Mouse (Mus musculus) embryonic facial prominence, embryonic 13.5 days (tissue): ENCODE results near the gene Dnajb6. TPM values are rescaled to one million over a fixed set of nuclear protein-coding genes. Genes with fewer than 3 reads are reported as not detected.
A peak's percentile ranks its signal among the peaks of the same experiment; 100 is the strongest.

ENCODE experiments used
- ATAC-seq: fragments of 200-750 bp; cut with Nextera tagmentation; 2 replicates; pipeline ENCODE4 v1.8.0; 2017; ENCODE audit warnings: low read depth; ENCODE audit not compliant: insufficient number of reproducible peaks, insufficient read depth, low FRiP score, low TSS enrichment
- H3K27ac ChIP-seq: fragments of 300-500 bp; sonication (generic); 2 replicates; pipeline ENCODE4 v1.5.1; 2015; ENCODE audit warnings: moderate library complexity, mild to moderate bottlenecking, inconsistent platforms
- H3K27me3 ChIP-seq: fragments of 300-500 bp; sonication (generic); 2 replicates; pipeline ENCODE4 v1.6.1; 2015; ENCODE audit warnings: mild to moderate bottlenecking, inconsistent platforms
- H3K36me3 ChIP-seq: fragments of 300-500 bp; sonication (generic); 2 replicates; pipeline ENCODE4 v1.6.1; 2015; ENCODE audit warnings: mild to moderate bottlenecking, inconsistent platforms
- H3K4me1 ChIP-seq: fragments of 300-500 bp; sonication (generic); 2 replicates; pipeline ENCODE4 v1.6.1; 2015; ENCODE audit warnings: inconsistent platforms
- H3K4me2 ChIP-seq: fragments of 300-500 bp; sonication (generic); 2 replicates; pipeline ENCODE4 v1.6.1; 2015; ENCODE audit warnings: moderate library complexity, mild to moderate bottlenecking, inconsistent platforms
- H3K4me3 ChIP-seq: fragments of 300-500 bp; sonication (generic); 2 replicates; pipeline ENCODE4 v1.5.1; 2015; ENCODE audit warnings: mild to moderate bottlenecking, inconsistent platforms
- H3K9ac ChIP-seq: fragments of 300-500 bp; sonication (generic); 2 replicates; pipeline ENCODE4 v1.6.1; 2015; ENCODE audit warnings: mild to moderate bottlenecking, inconsistent platforms
- H3K9me3 ChIP-seq: fragments of 300-500 bp; sonication (generic); 2 replicates; pipeline ENCODE4 v1.6.1; 2016; ENCODE audit warnings: inconsistent platforms
- WGBS: fragments of 180-500 bp; shearing (Covaris S2); methylation state at CpG from one replicate; pipeline ENCODE4 v1.1.7; 2015; ENCODE audit warnings: mixed read lengths; 5-methylcytosine and 5-hydroxymethylcytosine counted together
- polyA plus RNA-seq: library from polyadenylated mRNA; unstranded; fragments of >200 nt; fragmentation: Nextera tagmentation; extraction: Ambion mirVana; gene quantifications from 2 replicates; pipeline ENCODE4 v1.2.1, GENCODE M21; 2015

The Dnajb6 gene
- polyA plus RNA-seq, 1 experiment from 2014 or later: 156 TPM

GRCm38 (mm10) chr5:29734831-29735510, 517 bp upstream of the Dnajb6 start:
- 55% methylated on average over 6 of the region's 6 CpGs for WGBS
- Histone ChIP-seq H3K27ac (peak overlapping the region; percentile 97), H3K27me3 (no peaks in the 10 kb centered on the region)

GRCm38 (mm10) chr5:29736073-29736900, 799 bp downstream of the Dnajb6 start:
- WGBS: under 1% methylated on average over 48 of the region's 48 CpGs
- Histone ChIP-seq H3K27ac (peak overlapping the region; percentile 97), H3K9me3 (no peaks in the 10 kb centered on the region), H3K27me3 (no peaks in the 10 kb centered on the region), H3K36me3 (no peaks in the 10 kb centered on the region), H3K4me3 (peak overlapping the region; percentile 97), H3K4me2 (peak overlapping the region; percentile 67), H3K4me1 (peaks cover 33% of the 10 kb centered on the region), H3K9ac (peak overlapping the region; percentile 99)
- peak; percentile 46; the same call in 1 of the 2 replicates for ATAC-seq

More at GRCm38 (mm10) chr5:29734831-29735510, 517 bp upstream of the Dnajb6 start:
- H3K9me3 ChIP-seq: no peaks in the 10 kb centered on the region
- H3K4me1 ChIP-seq: peaks cover 26% of the 10 kb centered on the region
- ATAC-seq: peak; percentile 12; the same call in 1 of the 2 replicates
- peak overlapping the region; percentile 99 for H3K9ac ChIP-seq
- H3K36me3 ChIP-seq: no peaks in the 10 kb centered on the region
- H3K4me2 ChIP-seq: peak overlapping the region; percentile 67
- peak overlapping the region; percentile 97 for H3K4me3 ChIP-seq

GRCm38 (mm10) chr5:29736942-29737341, 1.5 kb downstream of the Dnajb6 start:
- peaks cover 33% of the 10 kb centered on the region for H3K4me1 ChIP-seq
- peak overlapping the region; percentile 97 for H3K4me3 ChIP-seq
- peak overlapping the region; percentile 99 for H3K9ac ChIP-seq
- peak overlapping the region; percentile 67 for H3K4me2 ChIP-seq
- 56% methylated on average over 9 of the region's 9 CpGs for WGBS
- no peaks in the 10 kb centered on the region for H3K9me3 ChIP-seq
- no peak for ATAC-seq
- H3K27me3 ChIP-seq: no peaks in the 10 kb centered on the region
- H3K36me3 ChIP-seq: no peaks in the 10 kb centered on the region
- H3K27ac ChIP-seq: no peak overlapping the region

GRCm38 (mm10) chr5:29737471-29737870, 2.0 kb downstream of the Dnajb6 start:
- Histone ChIP-seq H3K4me3 (peak overlapping the region; percentile 97), H3K27me3 (no peaks in the 10 kb centered on the region), H3K9me3 (no peaks in the 10 kb centered on the region), H3K36me3 (0 out of 2 replicates have a peak, but pooled peaks cover under 1% of the 10 kb centered on the region), H3K27ac (no peak overlapping the region), H3K4me1 (peaks cover 33% of the 10 kb centered on the region), H3K4me2 (peak overlapping the region; percentile 67), H3K9ac (no peak overlapping the region)
- 93% methylated on average over 5 of the region's 5 CpGs for WGBS
- ATAC-seq: no peak

GRCm38 (mm10) chr5:29738076-29738475, 2.6 kb downstream of the Dnajb6 start:
- ATAC-seq: no peak
- Histone ChIP-seq H3K36me3 (0 out of 2 replicates have a peak, but pooled peaks cover 6% of the 10 kb centered on the region), H3K4me1 (peaks cover 33% of the 10 kb centered on the region), H3K27ac (no peak overlapping the region), H3K4me3 (no peak overlapping the region), H3K27me3 (no peaks in the 10 kb centered on the region), H3K4me2 (no peak overlapping the region), H3K9ac (no peak overlapping the region), H3K9me3 (no peaks in the 10 kb centered on the region)
- 82% methylated on average over 4 of the region's 4 CpGs for WGBS

- H3K27ac ChIP-seq: no peak overlapping the region
- H3K9ac ChIP-seq: no peak overlapping the region
- H3K4me1 ChIP-seq: peaks cover 29% of the 10 kb centered on the region
- H3K4me3 ChIP-seq: no peak overlapping the region
- H3K9me3 ChIP-seq: no peaks in the 10 kb centered on the region
- no peak overlapping the region for H3K4me2 ChIP-seq
- no peak for ATAC-seq
- H3K36me3 ChIP-seq: 0 out of 2 replicates have a peak, but pooled peaks cover 6% of the 10 kb centered on the region
- 82% methylated on average over 1 of the region's 1 CpGs for WGBS
- no peaks in the 10 kb centered on the region for H3K27me3 ChIP-seq
These were observed 5.2 kb downstream of the Dnajb6 start for GRCm38 (mm10) chr5:29740651-29741050.

GRCm38 (mm10) chr5:29741093-29741492, 5.6 kb downstream of the Dnajb6 start:
- H3K4me3 ChIP-seq: no peak overlapping the region
- no peaks in the 10 kb centered on the region for H3K9me3 ChIP-seq
- H3K4me1 ChIP-seq: peaks cover 29% of the 10 kb centered on the region
- H3K27me3 ChIP-seq: no peaks in the 10 kb centered on the region
- no peak overlapping the region for H3K9ac ChIP-seq
- 0 out of 2 replicates have a peak, but pooled peaks cover 6% of the 10 kb centered on the region for H3K36me3 ChIP-seq
- H3K4me2 ChIP-seq: no peak overlapping the region
- WGBS: 61% methylated on average over 4 of the region's 4 CpGs
- no peak for ATAC-seq
- no peak overlapping the region for H3K27ac ChIP-seq

GRCm38 (mm10) chr5:29747661-29748060, 12.2 kb downstream of the Dnajb6 start:
- Histone ChIP-seq H3K9me3 (no peaks in the 10 kb centered on the region), H3K4me3 (no peak overlapping the region), H3K36me3 (peaks cover 43% of the 10 kb centered on the region), H3K27me3 (no peaks in the 10 kb centered on the region), H3K27ac (no peak overlapping the region), H3K9ac (no peak overlapping the region), H3K4me2 (no peak overlapping the region), H3K4me1 (no peaks in the 10 kb centered on the region)
- no peak for ATAC-seq
- 95% methylated on average over 2 of the region's 2 CpGs for WGBS

GRCm38 (mm10) chr5:29751306-29751705, 15.8 kb downstream of the Dnajb6 start:
- no peak for ATAC-seq
- Histone ChIP-seq H3K4me2 (no peak overlapping the region), H3K4me1 (no peaks in the 10 kb centered on the region), H3K36me3 (peaks cover 72% of the 10 kb centered on the region), H3K27me3 (no peaks in the 10 kb centered on the region), H3K27ac (no peak overlapping the region), H3K9ac (no peak overlapping the region), H3K4me3 (no peak overlapping the region), H3K9me3 (no peaks in the 10 kb centered on the region)

- Histone ChIP-seq H3K4me3 (no peak overlapping the region), H3K9me3 (no peaks in the 10 kb centered on the region), H3K4me2 (no peak overlapping the region), H3K36me3 (peaks cover 80% of the 10 kb centered on the region), H3K27ac (no peak overlapping the region), H3K4me1 (no peaks in the 10 kb centered on the region), H3K27me3 (no peaks in the 10 kb centered on the region), H3K9ac (no peak overlapping the region)
- ATAC-seq: no peak
These were observed 17.4 kb downstream of the Dnajb6 start for GRCm38 (mm10) chr5:29752894-29753293.

GRCm38 (mm10) chr5:29759318-29759717, 23.8 kb downstream of the Dnajb6 start:
- Histone ChIP-seq H3K4me3 (no peak overlapping the region), H3K4me2 (no peak overlapping the region), H3K9me3 (no peaks in the 10 kb centered on the region), H3K9ac (no peak overlapping the region), H3K27ac (no peak overlapping the region), H3K36me3 (peaks cover 77% of the 10 kb centered on the region), H3K27me3 (no peaks in the 10 kb centered on the region), H3K4me1 (no peaks in the 10 kb centered on the region)
- ATAC-seq: no peak
- WGBS: 85% methylated on average over 5 of the region's 5 CpGs

GRCm38 (mm10) chr5:29770935-29771334, 35.4 kb downstream of the Dnajb6 start:
- no peak overlapping the region for H3K4me2 ChIP-seq
- peaks cover 57% of the 10 kb centered on the region for H3K36me3 ChIP-seq
- ATAC-seq: no peak
- H3K9ac ChIP-seq: no peak overlapping the region
- WGBS: 85% methylated on average over 1 of the region's 1 CpGs
- no peak overlapping the region for H3K4me3 ChIP-seq
- no peaks in the 10 kb centered on the region for H3K27me3 ChIP-seq
- H3K9me3 ChIP-seq: no peaks in the 10 kb centered on the region
- no peaks in the 10 kb centered on the region for H3K4me1 ChIP-seq
- no peak overlapping the region for H3K27ac ChIP-seq
